Mouse (Mus musculus): ENCODE measurements around the gene Amdhd1. TPM values are rescaled to one million over a fixed set of nuclear protein-coding genes. Genes with fewer than 3 reads are reported as not detected.

The Amdhd1 gene
- polyA plus RNA-seq, 1 experiment from 2014 or later = 0.09 TPM

DNA sequence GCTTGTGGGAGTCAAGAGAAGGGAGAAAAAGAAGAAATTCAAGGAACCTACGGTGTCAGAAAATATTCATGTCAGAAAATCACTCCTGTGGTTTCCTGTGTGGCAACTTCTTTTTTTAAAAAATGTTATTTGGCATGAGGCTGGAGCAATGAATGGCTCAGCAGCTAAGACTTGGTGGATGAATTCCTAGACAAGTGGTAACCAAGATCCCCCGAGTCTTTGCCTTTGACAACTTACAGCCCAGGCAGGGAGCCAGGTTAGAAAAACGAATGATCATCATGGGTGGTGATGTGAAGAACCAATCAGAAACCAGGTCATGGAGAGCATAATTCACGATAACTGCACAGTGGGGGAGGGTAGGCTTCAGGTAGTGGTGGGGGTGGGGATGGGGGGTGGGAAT, 18.8 kb downstream of the Amdhd1 start:
- no peaks in the 10 kb centered on the region for H3K9me3 ChIP-seq
- 75% methylated on average over 4 of the region's 4 CpGs for WGBS
- H3K36me3 ChIP-seq = no peaks in the 10 kb centered on the region
- H3K27ac ChIP-seq = no peak overlapping the region
- no peak overlapping the region for H3K4me2 ChIP-seq
- 0 out of 2 replicates have a peak, but pooled peaks cover 5% of the 10 kb centered on the region for H3K4me1 ChIP-seq (replicated peaks)
- H3K9ac ChIP-seq = no peak overlapping the region
- no peak overlapping the region for H3K4me3 ChIP-seq
- no peaks in the 10 kb centered on the region for H3K27me3 ChIP-seq
- no peak for ATAC-seq (ENCODE audit: low FRiP score)

DNA sequence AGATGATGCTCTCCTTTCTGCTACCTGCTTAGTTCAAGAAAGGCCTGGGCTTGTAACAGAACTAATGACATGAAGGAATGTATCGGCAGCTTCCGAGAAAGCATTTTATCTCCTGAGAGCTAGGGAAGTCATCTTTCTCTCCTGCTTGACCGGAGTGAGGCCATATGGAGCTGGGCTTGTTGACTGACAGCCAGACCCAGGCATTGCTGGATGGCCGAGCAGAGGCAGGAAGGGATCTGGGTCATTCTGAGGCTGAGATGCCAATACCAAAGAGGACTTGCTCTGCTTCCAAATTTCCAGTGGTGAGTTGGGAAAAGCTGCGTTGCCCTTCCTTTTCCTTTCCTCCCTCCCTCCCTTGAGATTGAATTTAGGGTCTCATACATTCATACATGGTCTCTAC, 20.1 kb downstream of the Amdhd1 start:
- 91% methylated on average over 5 of the region's 5 CpGs for WGBS
- Histone ChIP-seq H3K9ac (no peak overlapping the region), H3K27me3 (no peaks in the 10 kb centered on the region), H3K27ac (no peak overlapping the region), H3K9me3 (no peaks in the 10 kb centered on the region), H3K4me1 (replicated peaks) (0 out of 2 replicates have a peak, but pooled peaks cover 5% of the 10 kb centered on the region), H3K4me3 (no peak overlapping the region), H3K4me2 (no peak overlapping the region), H3K36me3 (no peaks in the 10 kb centered on the region)
- ATAC-seq (ENCODE audit: low FRiP score) = no peak

DNA sequence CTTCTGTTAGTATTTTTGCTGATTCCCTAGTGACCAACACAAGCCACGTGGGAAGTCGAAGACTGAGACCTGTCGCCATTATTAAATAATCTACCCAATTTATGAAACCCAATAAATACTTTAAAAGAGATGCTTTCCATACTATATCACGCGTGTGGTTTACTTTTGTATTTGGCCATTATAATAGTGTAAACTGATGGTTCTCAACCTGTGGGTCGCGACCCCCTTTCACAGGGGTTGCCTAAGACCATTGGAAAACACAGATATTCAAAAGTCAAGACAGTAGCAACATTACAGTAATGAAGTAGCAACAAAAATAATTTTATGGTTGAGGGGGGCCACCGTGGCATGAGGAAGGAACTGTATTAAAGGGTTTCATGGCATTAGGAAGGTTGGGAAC, 20.7 kb downstream of the Amdhd1 start:
- WGBS = 94% methylated on average over 8 of the region's 8 CpGs
- ATAC-seq (ENCODE audit: low FRiP score) = no peak
- no peaks in the 10 kb centered on the region for H3K36me3 ChIP-seq

GRCm38 (mm10) chr10:93518620-93519019, 21.2 kb downstream of the Amdhd1 start:
- Histone ChIP-seq H3K4me1 (replicated peaks) (0 out of 2 replicates have a peak, but pooled peaks cover 5% of the 10 kb centered on the region), H3K27me3 (no peaks in the 10 kb centered on the region), H3K4me2 (no peak overlapping the region), H3K9ac (no peak overlapping the region), H3K4me3 (no peak overlapping the region), H3K27ac (no peak overlapping the region), H3K36me3 (no peaks in the 10 kb centered on the region), H3K9me3 (no peaks in the 10 kb centered on the region)
- no peak for ATAC-seq (ENCODE audit: low FRiP score)
- WGBS = 98% methylated on average over 2 of the region's 2 CpGs

More for the DNA sequence above, 20.7 kb downstream of the Amdhd1 start:
- Histone ChIP-seq H3K4me3 (no peak overlapping the region), H3K9ac (no peak overlapping the region), H3K27ac (no peak overlapping the region), H3K4me1 (replicated peaks) (0 out of 2 replicates have a peak, but pooled peaks cover 5% of the 10 kb centered on the region), H3K9me3 (no peaks in the 10 kb centered on the region), H3K27me3 (no peaks in the 10 kb centered on the region), H3K4me2 (no peak overlapping the region)

DNA sequence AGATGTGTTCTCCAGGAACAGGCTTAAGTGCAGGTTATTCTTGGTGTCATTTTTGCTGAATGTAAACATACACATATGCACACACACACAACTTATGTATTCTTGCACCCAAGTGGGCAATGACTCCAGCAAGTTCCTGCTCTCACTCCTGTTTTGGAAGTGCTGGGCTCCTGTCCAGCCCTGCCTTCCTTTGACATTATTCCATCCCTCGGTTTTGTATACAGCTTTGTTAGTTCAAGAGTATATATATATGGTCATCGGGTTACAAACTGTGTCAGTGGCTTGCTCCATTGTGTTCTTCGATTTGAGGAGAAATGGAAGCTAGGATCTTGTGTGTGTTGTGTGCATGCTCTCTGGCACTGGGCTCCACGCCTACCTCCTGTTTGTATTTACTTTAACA, 21.6 kb downstream of the Amdhd1 start:
- 92% methylated on average over 4 of the region's 4 CpGs for WGBS
- Histone ChIP-seq H3K9me3 (no peaks in the 10 kb centered on the region), H3K4me1 (replicated peaks) (0 out of 2 replicates have a peak, but pooled peaks cover 5% of the 10 kb centered on the region), H3K27me3 (no peaks in the 10 kb centered on the region), H3K36me3 (no peaks in the 10 kb centered on the region), H3K27ac (no peak overlapping the region), H3K9ac (no peak overlapping the region), H3K4me2 (no peak overlapping the region), H3K4me3 (no peak overlapping the region)
- no peak for ATAC-seq (ENCODE audit: low FRiP score)

DNA sequence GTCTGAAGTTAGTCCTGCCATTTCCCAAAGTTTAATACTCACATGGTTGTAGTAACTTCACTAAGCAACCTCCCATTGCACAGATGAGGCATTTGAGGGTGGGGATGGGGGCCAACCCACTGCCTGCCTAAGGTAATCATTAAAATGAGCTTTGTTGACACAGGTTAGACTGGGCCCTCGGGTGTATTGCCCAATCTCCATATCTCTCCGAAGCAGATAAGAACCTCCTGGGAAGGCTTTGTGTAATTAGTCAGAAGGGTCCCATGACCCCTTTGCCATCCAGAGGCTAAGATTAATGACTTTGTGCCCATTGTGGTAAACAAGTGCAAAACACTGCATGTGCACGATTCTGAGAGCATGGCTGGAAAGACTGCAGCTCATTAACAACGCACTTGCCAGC, 22.1 kb downstream of the Amdhd1 start:
- Histone ChIP-seq H3K4me2 (no peak overlapping the region), H3K9me3 (no peaks in the 10 kb centered on the region), H3K4me3 (no peak overlapping the region), H3K4me1 (replicated peaks) (0 out of 2 replicates have a peak, but pooled peaks cover 5% of the 10 kb centered on the region), H3K9ac (no peak overlapping the region), H3K27ac (no peak overlapping the region), H3K36me3 (no peaks in the 10 kb centered on the region), H3K27me3 (no peaks in the 10 kb centered on the region)
- no peak for ATAC-seq (ENCODE audit: low FRiP score)
- 45% methylated on average over 4 of the region's 4 CpGs for WGBS

GRCm38 (mm10) chr10:93515927-93516326, 23.9 kb downstream of the Amdhd1 start:
- 90% methylated on average over 12 of the region's 12 CpGs for WGBS
- Histone ChIP-seq H3K4me1 (replicated peaks) (0 out of 2 replicates have a peak, but pooled peaks cover 5% of the 10 kb centered on the region), H3K4me2 (no peak overlapping the region), H3K36me3 (no peaks in the 10 kb centered on the region), H3K27ac (no peak overlapping the region), H3K4me3 (no peak overlapping the region), H3K9me3 (no peaks in the 10 kb centered on the region), H3K9ac (no peak overlapping the region), H3K27me3 (no peaks in the 10 kb centered on the region)
- ATAC-seq (ENCODE audit: low FRiP score) = no peak

GRCm38 (mm10) chr10:93515419-93515818, 24.4 kb downstream of the Amdhd1 start:
- no peak for ATAC-seq (ENCODE audit: low FRiP score)

DNA sequence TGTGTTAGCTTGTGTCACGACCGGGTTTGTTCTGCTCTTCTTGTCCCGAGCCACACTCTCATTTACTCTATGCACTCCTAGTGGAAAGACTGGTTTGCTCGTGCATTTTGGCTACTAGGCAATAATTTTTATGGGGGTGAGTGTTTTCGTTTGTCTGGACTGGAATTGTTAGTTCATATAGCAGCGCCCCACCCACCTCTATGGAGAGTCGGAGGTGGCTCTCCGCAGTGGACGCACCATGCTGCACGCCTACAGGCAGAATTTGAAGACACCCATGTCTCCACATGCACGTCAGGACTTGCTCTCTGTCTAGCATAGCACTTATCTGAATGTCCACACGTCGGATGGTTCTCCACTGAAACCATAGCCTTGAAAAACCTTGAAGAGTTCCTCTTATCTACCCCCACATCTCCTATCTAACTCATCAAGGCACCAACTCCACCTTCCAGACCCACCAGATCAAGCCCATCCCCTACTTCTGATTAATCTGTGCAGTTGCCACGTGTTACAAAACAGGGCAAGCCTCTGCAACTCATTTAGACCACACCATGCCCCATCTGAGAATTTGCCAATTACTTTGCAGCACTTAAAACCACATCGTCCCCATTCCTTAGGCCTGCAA, 30.2 kb downstream of the Amdhd1 start:
- Histone ChIP-seq H3K9me3 (no peaks in the 10 kb centered on the region), H3K4me1 (replicated peaks) (0 out of 2 replicates have a peak, but pooled peaks cover 7% of the 10 kb centered on the region), H3K27ac (no peak overlapping the region), H3K4me3 (no peak overlapping the region), H3K4me2 (no peak overlapping the region), H3K27me3 (no peaks in the 10 kb centered on the region), H3K36me3 (no peaks in the 10 kb centered on the region), H3K9ac (no peak overlapping the region)
- 92% methylated on average over 15 of the region's 15 CpGs for WGBS
- ATAC-seq (ENCODE audit: low FRiP score) = no peak

More at GRCm38 (mm10) chr10:93515419-93515818, 24.4 kb downstream of the Amdhd1 start:
- WGBS = 48% methylated on average over 1 of the region's 1 CpGs
- Histone ChIP-seq H3K36me3 (no peaks in the 10 kb centered on the region), H3K4me1 (replicated peaks) (0 out of 2 replicates have a peak, but pooled peaks cover 5% of the 10 kb centered on the region), H3K27me3 (no peaks in the 10 kb centered on the region), H3K9ac (no peak overlapping the region), H3K4me3 (no peak overlapping the region), H3K4me2 (no peak overlapping the region), H3K27ac (no peak overlapping the region), H3K9me3 (no peaks in the 10 kb centered on the region)

DNA sequence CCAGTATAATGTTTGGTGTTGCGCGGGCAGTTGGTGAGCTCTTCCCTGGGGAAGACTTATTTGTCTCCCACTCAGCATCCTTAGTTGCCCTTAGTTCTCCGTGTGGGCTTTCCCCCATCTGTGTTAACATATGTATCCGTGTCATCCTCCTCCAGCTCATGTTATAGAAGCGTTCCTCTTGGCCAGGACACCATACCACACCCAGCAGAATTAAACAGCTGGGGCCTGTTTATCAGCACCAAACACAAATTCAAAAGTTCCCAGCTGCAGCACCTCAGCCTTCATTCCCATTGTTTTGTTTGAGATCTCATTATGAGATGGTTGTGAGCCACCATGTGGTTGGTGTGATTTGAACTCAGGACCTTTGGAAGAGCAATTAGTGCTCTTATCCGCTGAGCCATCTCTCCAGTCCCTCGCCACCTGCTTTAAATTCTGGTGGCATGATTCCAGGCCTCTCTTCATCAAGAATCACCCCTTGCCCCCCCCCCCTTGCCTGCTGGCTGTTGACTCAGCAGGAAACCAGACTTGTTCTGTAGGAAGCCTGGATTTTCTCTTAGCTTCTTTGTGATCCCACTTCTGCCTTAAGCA, 31.4 kb downstream of the Amdhd1 start:
- no peak for ATAC-seq (ENCODE audit: low FRiP score)
- H3K4me1 ChIP-seq (replicated peaks) = 0 out of 2 replicates have a peak, but pooled peaks cover 7% of the 10 kb centered on the region
- H3K36me3 ChIP-seq = no peaks in the 10 kb centered on the region
- H3K4me2 ChIP-seq = no peak overlapping the region
- no peaks in the 10 kb centered on the region for H3K9me3 ChIP-seq
- no peak overlapping the region for H3K27ac ChIP-seq
- H3K27me3 ChIP-seq = no peaks in the 10 kb centered on the region
- no peak overlapping the region for H3K9ac ChIP-seq
- no peak overlapping the region for H3K4me3 ChIP-seq
- WGBS = 71% methylated on average over 7 of the region's 7 CpGs

DNA sequence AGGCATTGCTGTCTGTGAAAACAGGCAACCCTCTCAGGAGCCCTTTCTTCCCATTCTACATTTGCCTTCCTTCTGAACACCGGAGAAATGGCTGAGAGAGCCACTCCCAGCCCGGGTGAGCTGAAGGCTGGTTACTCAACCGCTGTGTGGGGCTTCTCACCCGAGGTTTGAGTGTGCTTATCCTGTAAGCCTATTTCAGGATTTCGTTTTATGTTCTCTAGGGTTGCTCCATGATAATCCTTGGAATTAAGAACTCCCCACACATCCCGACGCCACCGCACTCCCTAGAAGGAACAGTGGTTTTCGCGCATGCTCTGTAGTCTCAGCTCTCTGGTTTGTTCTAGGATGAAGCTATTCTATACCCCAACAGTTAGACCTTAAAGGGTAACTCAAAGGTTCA, 38.5 kb downstream of the Amdhd1 start:
- no peaks in the 10 kb centered on the region for H3K9me3 ChIP-seq
- no peak overlapping the region for H3K9ac ChIP-seq
- 84% methylated on average over 10 of the region's 10 CpGs for WGBS
- no peaks in the 10 kb centered on the region for H3K27me3 ChIP-seq
- H3K27ac ChIP-seq = no peak overlapping the region
- H3K4me1 ChIP-seq (replicated peaks) = no peaks in the 10 kb centered on the region
- no peak overlapping the region for H3K4me3 ChIP-seq
- H3K4me2 ChIP-seq = no peak overlapping the region
- no peaks in the 10 kb centered on the region for H3K36me3 ChIP-seq
- ATAC-seq (ENCODE audit: low FRiP score) = no peak

DNA sequence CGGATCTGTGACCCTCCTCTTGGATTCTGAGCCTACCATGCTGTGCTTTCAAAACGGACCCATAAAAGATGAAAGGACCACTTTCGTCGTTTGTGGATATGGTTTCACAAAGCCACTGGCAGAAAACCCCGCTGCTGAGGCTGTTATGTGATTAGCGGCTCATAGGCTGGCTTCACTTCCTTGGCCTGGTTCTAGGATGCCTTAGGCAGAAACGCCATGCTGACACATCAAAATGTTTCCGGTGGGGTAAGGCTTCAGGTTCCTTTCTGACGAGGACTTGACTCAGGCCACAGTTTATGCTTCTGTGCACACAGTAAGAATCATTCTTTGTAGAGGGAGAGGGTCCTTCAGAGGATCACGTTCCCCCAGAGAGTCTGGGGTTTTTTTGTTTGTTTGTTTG, 39.0 kb downstream of the Amdhd1 start:
- Histone ChIP-seq H3K27ac (no peak overlapping the region), H3K4me3 (no peak overlapping the region), H3K9me3 (no peaks in the 10 kb centered on the region), H3K4me1 (replicated peaks) (no peaks in the 10 kb centered on the region), H3K27me3 (no peaks in the 10 kb centered on the region), H3K36me3 (no peaks in the 10 kb centered on the region), H3K4me2 (no peak overlapping the region), H3K9ac (no peak overlapping the region)
- 51% methylated on average over 10 of the region's 10 CpGs for WGBS
- no peak for ATAC-seq (ENCODE audit: low FRiP score)

- Histone ChIP-seq H3K4me2 (no peak overlapping the region), H3K9me3 (no peaks in the 10 kb centered on the region), H3K9ac (no peak overlapping the region), H3K4me1 (replicated peaks) (peaks cover 6% of the 10 kb centered on the region; the same call in 1 of the 2 replicates), H3K27me3 (peaks cover 7% of the 10 kb centered on the region), H3K27ac (no peak overlapping the region), H3K4me3 (no peak overlapping the region), H3K36me3 (no peaks in the 10 kb centered on the region; the same call in 1 of the 2 replicates)
- no peak for ATAC-seq (ENCODE audit: low FRiP score)
- WGBS = 45% methylated on average over 4 of the region's 4 CpGs
Measured at GRCm38 (mm10) chr10:93490451-93490850, 49.4 kb downstream of the Amdhd1 start.

Measured in hindbrain, embryonic 13.5 days (tissue).